ENCODE assay signal across 9 mouse cellular contexts in the genomic region with DNA sequence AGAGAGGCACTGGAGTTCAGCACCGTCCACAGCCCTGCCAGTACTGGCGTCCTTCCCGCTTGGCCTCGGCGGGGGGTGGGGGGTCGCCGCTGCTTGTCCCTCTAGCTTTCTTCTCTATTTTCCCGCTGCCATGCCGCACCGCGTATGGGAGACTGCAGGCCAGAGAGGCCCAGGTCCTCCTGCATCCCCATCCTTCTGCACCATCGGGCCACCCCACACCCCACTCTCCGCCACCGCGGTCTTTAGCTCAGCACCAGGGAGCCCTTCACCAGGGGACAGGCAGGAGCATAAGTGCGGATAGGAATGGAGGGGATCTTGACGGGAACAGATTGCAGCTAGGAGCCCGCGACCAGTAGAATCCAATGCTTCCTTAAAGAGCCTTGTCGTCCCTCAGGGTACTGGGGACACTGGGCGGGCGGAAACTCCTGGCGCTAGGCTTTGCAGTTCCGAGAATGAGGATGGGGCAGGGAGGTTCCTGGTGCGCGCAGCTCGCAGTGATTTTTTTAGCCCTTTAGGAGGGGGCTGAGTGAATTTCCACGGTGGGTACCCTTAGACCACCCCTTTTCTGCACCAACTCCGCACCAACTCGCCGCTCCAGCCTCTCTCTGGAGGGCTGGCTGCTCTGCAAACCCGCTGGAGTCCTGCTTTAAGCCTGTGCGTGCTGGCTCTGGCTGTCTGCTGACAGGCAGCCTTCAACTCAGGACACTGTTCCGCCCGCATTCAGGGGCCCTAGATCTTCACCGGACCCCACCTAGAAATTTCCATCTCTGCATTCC.
DNase-seq lines count a peak whose midpoint lies in the region; ATAC-seq and TF ChIP-seq lines count a peak whose summit lies in the region.
"Had no signal": no experiment of that assay in that cellular context is flagged by ENCODE, and none has a peak within 500 bp of the region (broad histone marks: within the 10 kb centered on the region; RNA-seq: fewer than 3 reads in every experiment).

No protein-coding gene starts in this region.

- H3K4me2 ChIP-seq in hindbrain, embryonic 14.5 days (replicated peaks): peak overlapping the region; percentile 76
- peak overlapping the region; percentile 51 for H3K4me2 ChIP-seq in liver, postnatal 0 days (ENCODE audit: low read depth, low read length)

- peak overlapping the region; percentile 87 for H3K27ac ChIP-seq in forebrain, embryonic 10.5 days
- 0 out of 2 replicates have a peak overlapping the region, but pooled peaks have one; percentile 0 for H3K27ac ChIP-seq in hindbrain, embryonic 14.5 days
- no peak overlapping the region for H3K27ac ChIP-seq in liver, postnatal 0 days (ENCODE audit: low read depth)

- H3K4me3 ChIP-seq in E14TG2a.4 (replicated peaks; ENCODE audit: low read length): peak overlapping the region; percentile 82
- H3K4me3 ChIP-seq in forebrain, embryonic 10.5 days: peak overlapping the region; percentile 59
- peak overlapping the region; percentile 38 for H3K4me3 ChIP-seq in hindbrain, embryonic 14.5 days (replicated peaks; ENCODE audit: low read length)
- H3K4me3 ChIP-seq in liver, postnatal 0 days (ENCODE audit: low read depth, low read length): peak overlapping the region; percentile 8
- H3K4me3 ChIP-seq: erythroblast, embryonic 14.5 days had no signal

- H3K9ac ChIP-seq in hindbrain, embryonic 14.5 days: peak overlapping the region; percentile 57
- no peak overlapping the region for H3K9ac ChIP-seq in liver, postnatal 0 days (replicated peaks)

- H3K36me3 ChIP-seq in E14TG2a.4 (ENCODE audit: insufficient read depth, low read length): no peaks in the 10 kb centered on the region
- no peaks in the 10 kb centered on the region for H3K36me3 ChIP-seq in forebrain, embryonic 10.5 days (replicated peaks)
- H3K36me3 ChIP-seq in hindbrain, embryonic 14.5 days (replicated peaks; ENCODE audit: control insufficient read depth, insufficient read depth): no peaks in the 10 kb centered on the region
- H3K36me3 ChIP-seq in liver, postnatal 0 days (replicated peaks; ENCODE audit: insufficient read depth, low read length): no peaks in the 10 kb centered on the region

- H3K9me3 ChIP-seq in E14TG2a.4 (ENCODE audit: low read length): no peaks in the 10 kb centered on the region
- H3K9me3 ChIP-seq in forebrain, embryonic 10.5 days: no peaks in the 10 kb centered on the region
- H3K9me3 ChIP-seq in hindbrain, embryonic 14.5 days (ENCODE audit: control insufficient read depth, low read length): no peaks in the 10 kb centered on the region
- no peaks in the 10 kb centered on the region for H3K9me3 ChIP-seq in liver, postnatal 0 days (ENCODE audit: low read length)

- peak; percentile 6 for DNase-seq in adrenal gland, adult 2 months
- no peak for DNase-seq in adrenal gland, postnatal 25 days
- DNase-seq in forebrain, embryonic 10.5 days (ENCODE audit: extremely low spot score, low spot score): peak; percentile 78
- no peak for DNase-seq in hindbrain, embryonic 14.5 days (ENCODE audit: low spot score)
- no peak for DNase-seq in liver, postnatal 0 days
- peak; percentile 11 for DNase-seq in right cerebral cortex, postnatal 14 days
- DNase-seq in ovary, postnatal 14 days (ENCODE audit: low spot score): no peak

- peak; percentile 73 for ATAC-seq in hindbrain, embryonic 14.5 days (ENCODE audit: low FRiP score)
- no peak for ATAC-seq in liver, postnatal 0 days

- peaks cover 8% of the 10 kb centered on the region for H3K4me1 ChIP-seq in E14TG2a.4 (replicated peaks; ENCODE audit: low read depth, low read length)
- peaks cover 52% of the 10 kb centered on the region for H3K4me1 ChIP-seq in forebrain, embryonic 10.5 days
- H3K4me1 ChIP-seq in hindbrain, embryonic 14.5 days (replicated peaks; ENCODE audit: control insufficient read depth, insufficient read depth, low read length): peaks cover 22% of the 10 kb centered on the region
- peaks cover 5% of the 10 kb centered on the region for H3K4me1 ChIP-seq in liver, postnatal 0 days (ENCODE audit: insufficient read depth)

- H3K27me3 ChIP-seq in E14TG2a.4 (ENCODE audit: insufficient read depth, low read length): peaks cover 66% of the 10 kb centered on the region
- H3K27me3 ChIP-seq in forebrain, embryonic 10.5 days (ENCODE audit: poor library complexity, severe bottlenecking): peaks cover 94% of the 10 kb centered on the region
- H3K27me3 ChIP-seq in hindbrain, embryonic 14.5 days (ENCODE audit: control insufficient read depth, insufficient read depth, low read length): peaks cover 69% of the 10 kb centered on the region
- peaks cover 74% of the 10 kb centered on the region for H3K27me3 ChIP-seq in liver, postnatal 0 days (ENCODE audit: insufficient read depth, low read length)

- WGBS in forebrain, embryonic 10.5 days: under 1% methylated on average over 36 of the region's 36 CpGs
- WGBS in hindbrain, embryonic 14.5 days: under 1% methylated on average over 36 of the region's 36 CpGs
- 3% methylated on average over 34 of the region's 36 CpGs for WGBS in liver, postnatal 0 days (ENCODE audit: insufficient replicate concordance)

- TF ChIP-seq EP300 in liver, postnatal 0 days (IDR thresholded peaks at IDR 0.05; ENCODE audit: low read depth): no peak

- TF ChIP-seq CTCF in E14TG2a.4 (conservative IDR thresholded peaks at IDR 0.05; ENCODE audit: low read length): no peak
- no peak for TF ChIP-seq CTCF in liver, postnatal 0 days (IDR thresholded peaks at IDR 0.05; ENCODE audit: low read depth)

Comparison
In these comparisons a context has a peak if more than half of its experiments do, and no peak if none do; other contexts are left out.
1. DNase-seq: peak in adrenal gland, adult 2 months (single experiment), forebrain, embryonic 10.5 days (single experiment) and right cerebral cortex, postnatal 14 days (single experiment); none in adrenal gland, postnatal 25 days (single experiment), hindbrain, embryonic 14.5 days (single experiment), liver, postnatal 0 days (single experiment) and ovary, postnatal 14 days (single experiment).
2. H3K4me3 ChIP-seq: peak in every context shown above with its lines; median percentile 82 in E14TG2a.4; 59 in forebrain, embryonic 10.5 days; 38 in hindbrain, embryonic 14.5 days; 8 in liver, postnatal 0 days.